Mouse (Mus musculus) skeletal muscle tissue, adult 2 months (tissue): ENCODE data around the gene Gm20721.
"Not testable (repeated sequence)": the region's sequence is repeated elsewhere in the genome, so short reads cannot be mapped to it uniquely, and the experiment has no call there.

Source experiments
- DNase-seq: peaks from one replicate; pipeline ENCODE4 v3.0.0-alpha.2; 2012; ENCODE audit warnings: low read depth, low spot score

Gm20721 gene

GRCm38 (mm10) chr2:174330616-174331191 is 15.8 kb downstream of the Gm20721 start:
- peak; percentile 68 for DNase-seq

GRCm38 (mm10) chr2:174329663-174330615 is 16.6 kb downstream of the Gm20721 start:
- peak; percentile 79 for DNase-seq

GRCm38 (mm10) chr2:174328926-174329662 is 17.4 kb downstream of the Gm20721 start:
- no peak for DNase-seq

GRCm38 (mm10) chr2:174328358-174328905 is 18.1 kb downstream of the Gm20721 start:
- DNase-seq = no peak

GRCm38 (mm10) chr2:174327295-174327981 is 19.1 kb downstream of the Gm20721 start:
- peak; percentile 76 for DNase-seq

- no peak for DNase-seq
Measured at GRCm38 (mm10) chr2:174326481-174326880, 20.0 kb downstream of the Gm20721 start.

GRCm38 (mm10) chr2:174325989-174326388 is 20.5 kb downstream of the Gm20721 start:
- no peak for DNase-seq

- no peak for DNase-seq
Measured at GRCm38 (mm10) chr2:174316661-174317060, 29.9 kb downstream of the Gm20721 start.

- DNase-seq = not testable (repeated sequence)
Measured at GRCm38 (mm10) chr2:174315445-174315844, 31.1 kb downstream of the Gm20721 start.

GRCm38 (mm10) chr2:174312661-174313060 is 33.9 kb downstream of the Gm20721 start:
- DNase-seq = no peak

GRCm38 (mm10) chr2:174312118-174312647 is 34.3 kb downstream of the Gm20721 start:
- DNase-seq = peak; percentile 69

GRCm38 (mm10) chr2:174311613-174312012 is 34.9 kb downstream of the Gm20721 start:
- DNase-seq = no peak

- no peak for DNase-seq
Measured at GRCm38 (mm10) chr2:174310913-174311514, 35.5 kb downstream of the Gm20721 start.

GRCm38 (mm10) chr2:174307903-174308302 is 38.6 kb downstream of the Gm20721 start:
- DNase-seq = no peak

GRCm38 (mm10) chr2:174305646-174306045 is 40.9 kb downstream of the Gm20721 start:
- no peak for DNase-seq

GRCm38 (mm10) chr2:174302526-174302925 is 44.0 kb downstream of the Gm20721 start:
- no peak for DNase-seq

GRCm38 (mm10) chr2:174300666-174301065 is 45.8 kb downstream of the Gm20721 start:
- DNase-seq = no peak

- no peak for DNase-seq
Measured at GRCm38 (mm10) chr2:174300186-174300585, 46.3 kb downstream of the Gm20721 start.

- DNase-seq = no peak
Measured at GRCm38 (mm10) chr2:174299771-174300160, 46.7 kb downstream of the Gm20721 start.

- no peak for DNase-seq
Measured at GRCm38 (mm10) chr2:174299091-174299770, 47.3 kb downstream of the Gm20721 start.
